Mouse (Mus musculus) ES-Bruce4 (cell line): ENCODE measurements around the gene Mpig6b.

Source experiments
- CTCF ChIP-seq: IDR thresholded peaks from one replicate; pipeline ENCODE4 v1.8.1; 2011; ENCODE audit warnings: low read depth, low read length
- EP300 ChIP-seq: IDR thresholded peaks from 2 replicates; pipeline ENCODE4 v1.6.1; 2011; ENCODE audit warnings: low read depth, low read length; ENCODE audit not compliant: insufficient read depth
- POLR2A ChIP-seq: IDR thresholded peaks from one replicate; pipeline ENCODE4 v1.8.1; 2011; ENCODE audit warnings: low read length; ENCODE audit not compliant: insufficient read depth

DNA sequence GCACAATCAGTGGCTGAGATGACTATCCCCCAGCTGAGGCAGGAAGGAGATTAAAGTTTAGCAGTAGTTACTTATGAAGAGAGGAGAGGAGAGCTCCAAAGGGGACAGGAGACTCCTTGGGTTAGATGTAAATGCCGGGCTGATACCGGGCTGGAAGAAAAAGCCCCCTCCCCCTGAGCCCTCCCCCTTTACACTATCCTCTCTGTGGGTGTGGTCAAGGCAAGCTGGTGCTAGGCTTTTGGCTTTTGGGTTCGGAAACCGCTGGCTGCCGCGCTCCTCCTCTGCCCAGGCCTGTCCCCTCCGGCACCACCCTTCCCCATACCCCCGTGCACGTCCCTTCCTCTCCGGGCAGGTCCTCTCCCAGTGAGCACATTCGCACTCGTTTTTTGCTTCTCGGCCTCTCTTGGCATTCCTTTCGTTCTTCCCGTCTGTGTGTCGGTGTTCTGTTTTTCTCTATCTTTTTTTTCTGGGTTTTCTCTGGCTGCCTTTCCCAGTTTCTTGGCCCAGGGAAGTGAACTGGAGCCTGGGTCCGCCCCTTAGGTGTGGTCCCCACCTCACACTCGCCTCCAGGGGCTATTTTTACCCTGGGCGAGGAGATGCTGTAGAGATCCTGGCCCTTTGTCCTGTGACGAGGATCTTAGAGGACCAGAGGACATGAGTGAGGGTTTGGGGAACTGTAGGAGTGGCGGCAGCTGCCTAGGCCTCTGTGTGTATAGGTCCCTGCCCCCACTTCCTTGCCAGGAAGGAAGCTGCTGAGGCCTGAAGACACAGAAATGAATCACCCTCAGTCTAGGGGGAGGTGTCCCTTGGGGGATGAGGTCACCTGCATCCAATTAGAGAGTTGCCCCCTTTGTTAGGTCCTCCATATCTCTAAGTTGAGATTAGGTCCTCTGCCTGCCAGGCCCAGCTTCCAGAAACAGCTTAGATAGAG, 14.6 kb downstream of the Mpig6b start:
- TF ChIP-seq POLR2A, result peak; percentile 59
- TF ChIP-seq CTCF, result no peak
- peak; percentile 66 for TF ChIP-seq EP300
